Mouse (Mus musculus): ENCODE measurements at regions not wholly inside any gene's neighbourhood (a gene's known extent, or its start where the extent isn't known, plus 50 kb on each side); places are given as distances from the start of the nearest gene placed in this dataset.

DNA sequence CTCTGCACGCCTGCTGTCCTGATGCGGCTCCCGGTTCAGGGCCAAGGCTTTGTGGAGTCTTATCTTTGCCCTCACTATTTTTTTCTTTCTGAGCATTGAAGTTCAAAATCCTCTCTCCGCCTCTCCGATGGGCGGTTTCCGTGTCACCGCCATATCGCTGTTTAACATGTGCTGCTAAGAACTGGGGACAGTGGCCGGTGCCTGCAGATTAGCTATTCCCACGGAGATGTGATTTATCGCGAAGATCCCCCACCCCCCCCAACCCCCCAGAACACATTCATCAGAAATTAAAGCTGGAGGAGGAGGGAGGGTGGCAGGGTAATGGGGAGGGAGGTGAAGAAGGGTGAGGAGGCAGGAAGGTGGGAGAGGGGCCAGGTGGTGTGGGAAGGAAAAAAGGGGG is 151.2 kb upstream of the Lhx5 start:
- no peak overlapping the region for H3K4me2 ChIP-seq (replicated peaks; ENCODE audit: low read depth, low read length)
- H3K27ac ChIP-seq (ENCODE audit: low read length): no peak overlapping the region
- H3K36me3 ChIP-seq (ENCODE audit: insufficient read depth, low read length): no peaks in the 10 kb centered on the region
- ATAC-seq (no peak), DNase-seq (ENCODE audit: low spot score) (no peak)
- TF ChIP-seq EP300 (IDR thresholded peaks at IDR 0.05): no peak
- no peak for TF ChIP-seq CTCF (IDR thresholded peaks at IDR 0.05)
- H3K9ac ChIP-seq (replicated peaks; ENCODE audit: low read depth): no peak overlapping the region
- 4% methylated on average over 13 of the region's 13 CpGs for WGBS
- no peaks in the 10 kb centered on the region for H3K4me1 ChIP-seq (ENCODE audit: insufficient read depth, low read depth, low read length)
- peaks cover 18% of the 10 kb centered on the region; the same call in 1 of the 2 replicates for H3K27me3 ChIP-seq (replicated peaks; ENCODE audit: insufficient read depth, low read length)
- H3K4me3 ChIP-seq (ENCODE audit: low read depth, low read length): no peak overlapping the region
- H3K9me3 ChIP-seq (ENCODE audit: low read length): no peaks in the 10 kb centered on the region

DNA sequence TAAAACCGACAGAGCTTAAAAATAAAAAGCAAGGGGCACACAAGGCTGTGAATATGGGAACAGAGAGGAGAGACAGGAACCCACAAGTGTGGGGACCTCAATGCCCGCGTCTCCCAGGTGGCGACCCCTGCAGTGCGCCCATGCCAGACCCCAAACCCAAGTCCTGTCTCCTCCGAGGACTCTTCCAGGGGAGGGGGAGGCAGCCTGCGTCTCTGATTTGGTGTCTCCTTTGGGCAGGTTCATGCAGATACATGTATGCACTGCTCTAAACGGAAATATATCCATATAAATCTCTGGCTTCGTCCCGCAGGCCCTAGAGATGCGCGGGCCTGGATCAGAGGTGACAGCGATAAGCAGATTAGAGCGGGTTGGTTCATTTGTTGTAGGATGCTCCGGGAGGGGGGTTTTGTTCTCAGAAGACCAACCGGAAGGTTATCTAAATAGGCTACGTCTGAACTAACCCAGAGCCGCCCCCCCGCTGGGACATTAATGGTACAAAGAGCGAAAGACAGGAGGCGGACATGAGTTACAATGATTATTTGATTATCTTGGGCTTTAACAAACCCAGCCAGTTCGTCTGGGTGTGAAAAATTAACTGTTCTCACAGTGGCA is 150.4 kb upstream of the Lhx5 start:
- no peaks in the 10 kb centered on the region for H3K9me3 ChIP-seq (ENCODE audit: low read length)
- H3K27me3 ChIP-seq (replicated peaks; ENCODE audit: insufficient read depth, low read length): peaks cover 18% of the 10 kb centered on the region; the same call in 1 of the 2 replicates
- no peak overlapping the region for H3K27ac ChIP-seq (ENCODE audit: low read length)
- H3K4me3 ChIP-seq (ENCODE audit: low read depth, low read length): no peak overlapping the region
- H3K4me1 ChIP-seq (ENCODE audit: insufficient read depth, low read depth, low read length): no peaks in the 10 kb centered on the region
- TF ChIP-seq CTCF (IDR thresholded peaks at IDR 0.05) (no peak), EP300 (IDR thresholded peaks at IDR 0.05) (no peak)
- WGBS: 7% methylated on average over 22 of the region's 22 CpGs
- H3K4me2 ChIP-seq (replicated peaks; ENCODE audit: low read depth, low read length): no peak overlapping the region
- no peaks in the 10 kb centered on the region for H3K36me3 ChIP-seq (ENCODE audit: insufficient read depth, low read length)
- DNase-seq (ENCODE audit: low spot score) (no peak), ATAC-seq (no peak)
- H3K9ac ChIP-seq (replicated peaks; ENCODE audit: low read depth): no peak overlapping the region

DNA sequence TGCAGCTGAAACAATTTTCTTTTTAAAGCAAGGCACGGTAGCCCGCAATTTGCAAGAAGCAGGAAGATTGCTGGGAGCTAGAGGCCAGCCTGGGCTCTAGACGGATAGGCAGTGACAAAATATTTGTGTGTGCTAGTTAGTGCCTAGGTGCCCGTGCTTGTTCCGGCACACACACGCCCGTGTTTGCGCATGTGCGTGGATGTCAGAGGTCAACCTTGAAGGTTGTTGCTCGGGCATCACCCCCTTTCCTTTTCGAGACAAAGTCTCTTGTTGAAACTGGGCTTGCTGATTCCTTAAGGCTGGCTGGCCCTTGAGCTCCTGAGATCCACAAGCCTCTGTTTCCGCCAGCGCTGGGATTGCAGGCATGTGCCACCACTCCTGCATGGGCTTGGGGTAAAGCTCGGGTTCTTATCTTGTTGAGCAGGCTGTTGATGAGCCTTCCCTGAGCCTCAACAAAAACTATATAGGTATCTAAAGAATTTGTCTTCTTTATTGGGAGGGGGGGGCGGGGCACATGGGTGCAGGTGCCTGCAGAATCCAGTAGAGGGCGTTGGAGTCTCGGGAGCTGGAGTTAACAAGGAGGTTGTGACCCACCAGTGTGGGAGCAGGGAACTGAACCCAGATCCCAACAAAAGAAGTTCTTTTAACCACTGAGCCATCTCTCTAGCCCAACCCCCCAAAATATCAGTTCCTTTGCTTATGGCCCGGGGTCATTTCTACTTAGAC is 149.5 kb upstream of the Lhx5 start:
- Histone ChIP-seq H3K27me3 (replicated peaks; ENCODE audit: insufficient read depth, low read length) (peaks cover 18% of the 10 kb centered on the region; the same call in 1 of the 2 replicates), H3K4me1 (ENCODE audit: insufficient read depth, low read depth, low read length) (no peaks in the 10 kb centered on the region), H3K4me3 (ENCODE audit: low read depth, low read length) (no peak overlapping the region), H3K4me2 (replicated peaks; ENCODE audit: low read depth, low read length) (no peak overlapping the region), H3K9ac (replicated peaks; ENCODE audit: low read depth) (no peak overlapping the region), H3K36me3 (ENCODE audit: insufficient read depth, low read length) (no peaks in the 10 kb centered on the region), H3K9me3 (ENCODE audit: low read length) (no peaks in the 10 kb centered on the region), H3K27ac (ENCODE audit: low read length) (no peak overlapping the region)
- 25% methylated on average over 18 of the region's 18 CpGs for WGBS
- ATAC-seq (no peak), DNase-seq (ENCODE audit: low spot score) (no peak)
- TF ChIP-seq EP300 (IDR thresholded peaks at IDR 0.05) (no peak), CTCF (IDR thresholded peaks at IDR 0.05) (no peak)

DNA sequence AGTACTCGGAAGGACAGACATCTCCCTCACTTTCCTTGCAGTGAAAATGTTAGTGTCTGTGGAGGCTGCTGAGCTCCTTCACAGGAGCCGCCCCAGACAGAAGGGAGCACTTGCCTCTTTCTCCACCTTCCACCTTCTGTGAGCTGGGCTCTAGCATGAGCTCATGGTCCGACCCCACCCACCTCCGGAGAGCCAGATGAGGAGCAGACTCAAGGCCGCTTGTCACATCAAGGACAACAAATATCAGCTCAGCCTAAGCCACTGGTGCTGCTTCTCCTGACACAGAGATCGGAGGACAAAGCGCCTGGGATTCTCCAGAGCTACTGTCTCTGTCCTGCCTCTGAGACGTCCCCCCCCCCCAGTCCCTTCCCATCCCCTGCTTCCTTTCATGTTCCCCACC is 146.9 kb upstream of the Lhx5 start:
- TF ChIP-seq CTCF (IDR thresholded peaks at IDR 0.05): no peak
- TF ChIP-seq EP300 (IDR thresholded peaks at IDR 0.05): no peak
- no peaks in the 10 kb centered on the region for H3K36me3 ChIP-seq (ENCODE audit: insufficient read depth, low read length)

DNA sequence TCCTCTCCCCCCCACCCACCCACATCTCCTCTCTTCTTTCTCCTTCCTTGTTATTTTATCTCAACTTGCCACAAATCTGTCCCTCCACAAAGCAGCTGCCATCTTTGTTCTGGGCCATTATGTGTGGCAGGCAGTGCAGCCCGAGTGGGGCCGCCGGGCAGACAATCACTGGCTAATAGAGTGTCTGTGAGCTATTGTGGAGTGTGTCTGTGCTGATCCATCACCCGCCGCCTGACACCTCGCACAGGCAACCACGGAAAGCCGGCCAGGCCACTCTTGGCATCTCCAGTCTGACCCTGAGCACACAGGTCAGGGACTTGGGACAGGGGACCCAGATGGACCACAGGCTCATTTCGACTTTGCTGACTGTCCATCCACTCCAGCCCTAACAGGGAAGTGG is 146.5 kb upstream of the Lhx5 start:
- ATAC-seq (no peak), DNase-seq (ENCODE audit: low spot score) (no peak)
- WGBS: 11% methylated on average over 9 of the region's 9 CpGs
- Histone ChIP-seq H3K27ac (ENCODE audit: low read length) (no peak overlapping the region), H3K9me3 (ENCODE audit: low read length) (no peaks in the 10 kb centered on the region), H3K36me3 (ENCODE audit: insufficient read depth, low read length) (no peaks in the 10 kb centered on the region), H3K4me3 (ENCODE audit: low read depth, low read length) (no peak overlapping the region), H3K4me1 (ENCODE audit: insufficient read depth, low read depth, low read length) (no peaks in the 10 kb centered on the region), H3K9ac (replicated peaks; ENCODE audit: low read depth) (no peak overlapping the region), H3K4me2 (replicated peaks; ENCODE audit: low read depth, low read length) (no peak overlapping the region), H3K27me3 (replicated peaks; ENCODE audit: insufficient read depth, low read length) (peaks cover 14% of the 10 kb centered on the region; the same call in 1 of the 2 replicates)
- TF ChIP-seq EP300 (IDR thresholded peaks at IDR 0.05): no peak
- TF ChIP-seq CTCF (IDR thresholded peaks at IDR 0.05): no peak

More for the DNA sequence above, 146.9 kb upstream of the Lhx5 start:
- no peaks in the 10 kb centered on the region for H3K4me1 ChIP-seq (ENCODE audit: insufficient read depth, low read depth, low read length)
- WGBS: 35% methylated on average over 8 of the region's 8 CpGs
- no peak overlapping the region for H3K4me2 ChIP-seq (replicated peaks; ENCODE audit: low read depth, low read length)
- H3K27me3 ChIP-seq (replicated peaks; ENCODE audit: insufficient read depth, low read length): peaks cover 17% of the 10 kb centered on the region; the same call in 1 of the 2 replicates
- DNase-seq (ENCODE audit: low spot score) (no peak), ATAC-seq (no peak)
- no peak overlapping the region for H3K27ac ChIP-seq (ENCODE audit: low read length)
- no peaks in the 10 kb centered on the region for H3K9me3 ChIP-seq (ENCODE audit: low read length)
- no peak overlapping the region for H3K9ac ChIP-seq (replicated peaks; ENCODE audit: low read depth)
- no peak overlapping the region for H3K4me3 ChIP-seq (ENCODE audit: low read depth, low read length)

DNA sequence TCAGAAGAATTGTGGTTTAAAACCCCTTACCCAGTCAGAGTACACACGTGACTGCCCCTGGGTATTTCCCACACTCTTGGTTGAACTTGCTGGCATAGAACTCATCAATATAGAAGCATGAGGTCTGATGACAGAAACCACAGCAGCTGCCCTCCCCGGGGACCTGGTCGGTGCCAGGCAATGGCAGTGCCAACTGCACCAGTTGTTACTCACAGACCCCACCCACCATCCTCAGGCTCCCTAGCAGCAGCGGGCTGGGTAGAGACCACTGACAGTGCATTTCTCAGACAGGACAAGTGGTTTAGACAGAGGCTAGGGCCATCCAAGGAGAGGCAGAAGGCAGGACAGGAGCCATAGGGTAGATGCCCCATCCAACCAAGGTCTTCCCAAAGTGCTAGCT is 144.7 kb upstream of the Lhx5 start:
- H3K4me3 ChIP-seq (ENCODE audit: low read depth, low read length): no peak overlapping the region
- ATAC-seq (no peak), DNase-seq (ENCODE audit: low spot score) (no peak)
- WGBS: 66% methylated on average over 4 of the region's 4 CpGs
- H3K27me3 ChIP-seq (replicated peaks; ENCODE audit: insufficient read depth, low read length): peaks cover 10% of the 10 kb centered on the region; the same call in 1 of the 2 replicates
- no peak overlapping the region for H3K9ac ChIP-seq (replicated peaks; ENCODE audit: low read depth)
- no peaks in the 10 kb centered on the region for H3K36me3 ChIP-seq (ENCODE audit: insufficient read depth, low read length)
- H3K4me1 ChIP-seq (ENCODE audit: insufficient read depth, low read depth, low read length): no peaks in the 10 kb centered on the region
- no peak overlapping the region for H3K27ac ChIP-seq (ENCODE audit: low read length)
- no peak for TF ChIP-seq EP300 (IDR thresholded peaks at IDR 0.05)
- no peak for TF ChIP-seq CTCF (IDR thresholded peaks at IDR 0.05)
- no peak overlapping the region for H3K4me2 ChIP-seq (replicated peaks; ENCODE audit: low read depth, low read length)
- no peaks in the 10 kb centered on the region for H3K9me3 ChIP-seq (ENCODE audit: low read length)
